Mouse (Mus musculus): ENCODE measurements around the gene Ulk1.
"Not testable (repeated sequence)": the region's sequence is repeated elsewhere in the genome, so short reads cannot be mapped to it uniquely, and the experiment has no call there.

DNA sequence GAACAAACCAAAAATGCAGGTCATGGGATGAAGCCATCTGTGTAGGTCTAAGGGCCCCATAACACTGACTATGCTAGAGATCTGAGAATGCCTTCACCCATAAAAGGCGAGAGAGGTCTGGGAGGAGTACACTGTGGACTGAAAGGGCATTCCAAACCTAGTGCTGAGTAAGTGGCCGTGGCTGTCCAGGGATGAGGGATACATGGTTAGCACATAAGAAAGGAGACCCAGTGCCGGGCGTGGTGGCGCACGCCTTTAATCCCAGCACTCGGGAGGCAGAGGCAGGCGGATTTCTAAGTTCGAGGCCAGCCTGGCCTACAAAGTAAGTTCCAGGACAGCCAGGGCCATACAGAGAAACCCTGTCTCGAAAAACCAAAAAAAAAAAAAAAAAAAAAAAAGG lies 37.0 kb downstream of the Ulk1 start:
- not testable (repeated sequence) for TF ChIP-seq MYOD1 (IDR thresholded peaks at IDR 0.05; ENCODE audit: control insufficient read depth in 1 of 3, insufficient read length in 2 of 3, low read depth in 2 of 3); TCF12 (IDR thresholded peaks at IDR 0.05; ENCODE audit: insufficient read depth, poor library complexity, severe bottlenecking); POLR2A (IDR thresholded peaks at IDR 0.05; ENCODE audit: insufficient read length, low read depth); E2F4 (IDR thresholded peaks at IDR 0.05; ENCODE audit: insufficient read depth); CEBPB (IDR thresholded peaks at IDR 0.05; ENCODE audit: insufficient read depth, poor library complexity, severe bottlenecking); USF1 (IDR thresholded peaks at IDR 0.05; ENCODE audit: low read depth)

Measured in myocyte (in vitro differentiated cells).